8 mouse cellular contexts compared by ENCODE assay signal in genomic region chr11:23067395-23068136, GRCm38 (mm10).
A peak's percentile ranks its signal among the peaks of the same experiment; 100 is the strongest.
DNase-seq lines count a peak whose midpoint lies in the region; ATAC-seq lines count a peak whose summit lies in the region.

No protein-coding gene starts in this region.

- peak; percentile 57 to 65 for DNase-seq in CD8-positive naive resting alpha-beta T cell, adult 2 months (ENCODE audit: low read depth in 2 of 2, low spot score in 2 of 2)
- DNase-seq in c-Kit-positive CD71-negative TER-119-negative erythroid progenitor cells, embryonic 14.5 days (ENCODE audit: low read depth) = peak; percentile 71
- peak; percentile 84 for DNase-seq in forebrain, embryonic 10.5 days (ENCODE audit: extremely low spot score, low spot score)
- DNase-seq in kidney, postnatal 36 days = peak; percentile 89 to 91
- DNase-seq in telencephalon, adult 2 months (ENCODE audit: low read depth, low spot score) = peak; percentile 87

- ATAC-seq in heart, embryonic 16.5 days (replicated peaks; ENCODE audit: extremely low read depth, insufficient read depth, low FRiP score) = peak; percentile 100
- peak; percentile 100 for ATAC-seq in liver, embryonic 15.5 days (ENCODE audit: insufficient read depth)
- peak; percentile 99 for ATAC-seq in neural tube, embryonic 12.5 days (ENCODE audit: low FRiP score, low read depth)

- peak overlapping the region; percentile 92 for H3K27ac ChIP-seq in forebrain, embryonic 10.5 days
- peak overlapping the region; percentile 70 for H3K27ac ChIP-seq in heart, embryonic 16.5 days (ENCODE audit: low read length)
- H3K27ac ChIP-seq in liver, embryonic 15.5 days (replicated peaks) = peak overlapping the region; percentile 73
- no peak overlapping the region; the same call in 1 of the 2 replicates for H3K27ac ChIP-seq in neural tube, embryonic 12.5 days

- H3K4me1 ChIP-seq in forebrain, embryonic 10.5 days = peaks cover 9% of the 10 kb centered on the region
- H3K4me1 ChIP-seq in heart, embryonic 16.5 days (ENCODE audit: control insufficient read depth, insufficient read depth, low read length) = peaks cover 3% of the 10 kb centered on the region
- peaks cover 20% of the 10 kb centered on the region for H3K4me1 ChIP-seq in liver, embryonic 15.5 days (replicated peaks)
- H3K4me1 ChIP-seq in neural tube, embryonic 12.5 days = peaks cover 3% of the 10 kb centered on the region; the same call in 1 of the 2 replicates

- peak overlapping the region; percentile 96 for H3K4me2 ChIP-seq in heart, embryonic 16.5 days (ENCODE audit: low read depth, low read length)
- peak overlapping the region; percentile 95 for H3K4me2 ChIP-seq in liver, embryonic 15.5 days
- H3K4me2 ChIP-seq in neural tube, embryonic 12.5 days (replicated peaks) = peak overlapping the region; percentile 65

- no peaks in the 10 kb centered on the region for H3K36me3 ChIP-seq in forebrain, embryonic 10.5 days (replicated peaks)
- H3K36me3 ChIP-seq in heart, embryonic 16.5 days (ENCODE audit: control insufficient read depth, insufficient read depth) = no peaks in the 10 kb centered on the region
- no peaks in the 10 kb centered on the region for H3K36me3 ChIP-seq in liver, embryonic 15.5 days (replicated peaks)
- no peaks in the 10 kb centered on the region for H3K36me3 ChIP-seq in neural tube, embryonic 12.5 days

- under 1% methylated on average over 49 of the region's 49 CpGs for WGBS in forebrain, embryonic 10.5 days
- under 1% methylated on average over 49 of the region's 49 CpGs for WGBS in heart, embryonic 16.5 days
- WGBS in liver, embryonic 15.5 days (ENCODE audit: insufficient replicate concordance) = 1% methylated on average over 49 of the region's 49 CpGs
- 1% methylated on average over 49 of the region's 49 CpGs for WGBS in neural tube, embryonic 12.5 days

- peak overlapping the region; percentile 90 for H3K9ac ChIP-seq in heart, embryonic 16.5 days (ENCODE audit: low read length)
- H3K9ac ChIP-seq in liver, embryonic 15.5 days = peak overlapping the region; percentile 85
- H3K9ac ChIP-seq in neural tube, embryonic 12.5 days = peak overlapping the region; percentile 65

- H3K4me3 ChIP-seq in forebrain, embryonic 10.5 days = peak overlapping the region; percentile 79
- peak overlapping the region; percentile 77 for H3K4me3 ChIP-seq in heart, embryonic 16.5 days (ENCODE audit: low read length)
- peak overlapping the region; percentile 76 for H3K4me3 ChIP-seq in liver, embryonic 15.5 days (replicated peaks)
- H3K4me3 ChIP-seq in neural tube, embryonic 12.5 days = peak overlapping the region; percentile 55

- no peaks in the 10 kb centered on the region for H3K9me3 ChIP-seq in forebrain, embryonic 10.5 days
- no peaks in the 10 kb centered on the region for H3K9me3 ChIP-seq in heart, embryonic 16.5 days (replicated peaks; ENCODE audit: control insufficient read depth, low read length)
- no peaks in the 10 kb centered on the region for H3K9me3 ChIP-seq in liver, embryonic 15.5 days (replicated peaks)
- no peaks in the 10 kb centered on the region for H3K9me3 ChIP-seq in neural tube, embryonic 12.5 days

- H3K27me3 ChIP-seq in forebrain, embryonic 10.5 days (ENCODE audit: poor library complexity, severe bottlenecking) = no peaks in the 10 kb centered on the region
- no peaks in the 10 kb centered on the region for H3K27me3 ChIP-seq in heart, embryonic 16.5 days (ENCODE audit: control insufficient read depth, insufficient read depth, low read length)
- no peaks in the 10 kb centered on the region for H3K27me3 ChIP-seq in liver, embryonic 15.5 days
- no peaks in the 10 kb centered on the region for H3K27me3 ChIP-seq in neural tube, embryonic 12.5 days (replicated peaks)
